Mouse (Mus musculus): ENCODE results near the gene Ndufa3.
"Not testable (repeated sequence)": the region's sequence is repeated elsewhere in the genome, so short reads cannot be mapped to it uniquely, and the experiment has no call there.

Ndufa3 gene

DNA sequence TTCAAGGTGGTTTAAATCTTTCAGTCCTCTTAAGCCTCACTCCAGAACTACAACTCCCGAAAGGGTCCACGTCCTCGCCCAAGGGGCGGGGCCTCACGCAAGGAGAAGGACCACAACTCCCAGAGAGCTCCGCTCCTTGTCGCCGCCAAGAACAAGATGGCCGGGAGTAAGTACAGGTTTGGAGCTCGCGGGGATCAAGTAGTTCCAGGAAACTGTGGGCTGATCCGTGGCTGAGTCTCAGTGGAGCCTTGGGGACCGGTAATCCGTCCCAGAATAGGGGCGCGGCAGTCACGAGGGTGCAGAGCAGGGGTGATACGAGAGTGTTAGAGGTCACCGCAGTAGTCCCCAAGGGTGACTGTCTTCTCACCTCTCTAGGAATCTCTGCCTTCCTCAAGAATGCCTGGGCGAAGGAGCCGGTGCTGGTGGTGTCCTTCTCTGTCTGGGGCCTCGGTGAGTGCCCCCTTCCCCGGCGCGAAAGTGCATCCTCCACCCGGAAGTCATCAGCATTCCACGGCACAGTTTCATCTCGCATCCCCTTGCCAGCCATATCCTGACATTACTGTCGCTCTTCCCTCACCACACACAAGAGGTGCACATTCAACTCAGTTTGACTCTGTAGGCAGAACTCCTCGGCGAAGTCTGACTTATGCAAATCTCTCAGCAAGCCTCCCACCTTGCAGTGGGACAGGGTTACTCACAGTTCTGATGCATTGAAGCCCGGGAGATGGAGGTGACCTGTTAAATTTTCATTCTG lies at the start of gene Ndufa3:
Ndufa3 (plus strand) TSS at position 132 of the 754 bp plus-strand sequence.
- CTCF ChIA-PET = no interaction called here

DNA sequence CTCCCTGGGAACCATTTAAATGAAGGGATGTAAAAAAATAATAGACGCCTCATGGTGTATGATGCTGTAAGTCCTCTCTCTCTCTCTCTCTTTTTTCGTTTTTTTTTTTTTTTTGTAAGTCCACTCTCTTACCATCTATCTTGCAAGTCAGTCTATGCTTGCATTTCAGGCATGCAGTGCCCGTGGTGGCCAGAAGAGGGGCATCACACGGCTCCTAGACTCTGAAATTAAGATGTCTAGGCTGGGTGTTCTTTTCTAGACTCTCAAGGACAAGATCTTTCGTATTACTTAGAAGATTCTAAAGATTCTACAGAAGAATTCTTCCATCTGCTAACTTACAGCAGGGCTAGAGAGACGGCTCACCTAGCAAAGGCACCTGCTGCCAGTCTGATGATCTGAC lies 47.4 kb upstream of the Ndufa3 start:
- CTCF ChIA-PET = no interaction called here

DNA sequence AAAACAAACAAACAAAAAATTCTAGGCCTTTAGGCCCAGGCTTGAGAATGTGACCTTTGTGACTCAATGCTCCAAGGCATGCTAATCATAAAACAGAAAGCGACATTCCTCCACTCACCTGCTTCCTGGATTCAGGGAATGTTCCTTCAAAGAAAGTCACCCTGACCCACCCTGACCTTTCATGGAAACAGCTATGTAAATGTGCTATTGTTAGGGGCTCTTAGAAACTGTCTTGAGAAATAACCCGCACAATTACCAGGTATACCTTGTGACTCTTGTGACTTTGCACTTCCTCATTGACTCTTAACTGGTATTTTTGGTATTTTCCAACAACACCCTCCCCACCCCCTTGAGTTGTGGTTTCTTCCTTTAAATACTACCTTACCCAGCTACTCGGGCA lies 46.6 kb upstream of the Ndufa3 start:
- CTCF ChIA-PET = not testable (repeated sequence)

DNA sequence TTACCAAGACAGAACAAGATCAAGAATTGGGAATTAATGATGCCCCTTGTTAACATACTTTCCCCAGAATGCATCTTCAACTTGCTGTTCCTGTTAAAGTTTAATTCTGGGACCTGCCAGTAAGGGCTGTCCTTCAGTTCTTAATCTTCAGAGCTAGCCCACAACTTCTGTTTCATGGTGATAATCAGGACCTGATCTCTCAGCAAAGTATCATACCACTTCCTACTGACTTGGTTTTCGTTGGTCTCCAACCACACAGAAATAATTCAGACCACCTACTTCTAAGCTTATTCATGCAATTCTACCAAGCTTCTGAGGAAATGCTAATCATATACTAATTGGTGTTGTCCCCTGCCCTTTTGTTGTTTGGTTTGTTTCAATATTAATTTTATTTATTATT lies 45.3 kb upstream of the Ndufa3 start:
- CTCF ChIA-PET = no interaction called here

DNA sequence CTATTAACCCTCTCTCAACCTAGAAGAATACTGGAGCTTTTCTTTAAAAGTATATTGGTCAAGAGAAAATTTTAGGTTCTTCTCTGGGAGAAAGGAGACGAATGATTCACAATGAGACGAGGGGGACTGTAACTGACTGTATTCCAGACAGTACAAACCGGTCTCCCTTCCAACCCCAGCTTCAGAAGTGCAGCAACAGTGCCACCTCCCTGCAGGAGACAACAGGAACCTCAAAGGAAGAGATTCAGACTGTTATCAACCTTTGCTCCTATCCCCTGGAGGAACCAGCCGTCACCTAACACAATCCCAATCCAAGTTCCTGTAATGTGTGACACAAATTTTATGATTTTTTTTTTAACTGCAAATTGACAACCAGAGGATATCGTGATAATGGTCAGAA lies 43.0 kb upstream of the Ndufa3 start:
- CTCF ChIA-PET = no interaction called here

DNA sequence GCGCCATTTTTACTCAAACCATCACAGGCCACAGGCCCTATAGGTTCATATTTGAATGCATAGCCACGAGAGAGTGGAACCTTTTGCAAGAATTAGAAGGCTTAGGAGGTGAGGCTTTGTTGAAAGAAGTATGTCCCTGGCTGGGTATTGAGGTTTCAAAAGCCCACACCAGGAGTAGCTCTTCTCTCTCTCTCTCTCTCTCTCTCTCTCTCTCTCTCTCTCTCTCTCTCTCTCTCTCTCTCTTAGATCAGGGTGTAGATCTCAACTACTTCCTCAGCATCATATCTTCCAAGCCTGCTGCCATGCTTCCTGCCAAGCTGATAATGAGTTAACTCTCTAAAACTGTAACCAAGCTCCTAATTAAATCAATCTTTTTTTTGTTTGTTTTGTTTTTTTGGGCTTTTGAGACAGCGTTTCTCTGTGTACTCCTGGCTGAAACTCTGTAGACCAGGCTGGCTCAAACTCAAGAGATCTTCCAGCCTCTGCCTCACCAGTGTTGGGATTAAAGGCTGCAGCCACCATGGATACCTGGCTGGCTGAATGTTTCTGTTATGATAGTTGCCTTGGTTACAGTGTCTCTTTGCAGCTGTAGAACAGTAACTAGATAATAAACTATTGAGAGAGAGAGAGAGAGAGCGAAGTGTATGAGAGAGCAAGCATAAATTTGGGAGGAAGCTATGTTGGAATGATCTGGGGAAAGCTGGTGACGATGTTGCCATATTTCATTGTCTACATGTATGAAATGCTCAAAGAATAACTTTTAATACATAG lies 40.6 kb upstream of the Ndufa3 start:
- CTCF ChIA-PET = no interaction called here

DNA sequence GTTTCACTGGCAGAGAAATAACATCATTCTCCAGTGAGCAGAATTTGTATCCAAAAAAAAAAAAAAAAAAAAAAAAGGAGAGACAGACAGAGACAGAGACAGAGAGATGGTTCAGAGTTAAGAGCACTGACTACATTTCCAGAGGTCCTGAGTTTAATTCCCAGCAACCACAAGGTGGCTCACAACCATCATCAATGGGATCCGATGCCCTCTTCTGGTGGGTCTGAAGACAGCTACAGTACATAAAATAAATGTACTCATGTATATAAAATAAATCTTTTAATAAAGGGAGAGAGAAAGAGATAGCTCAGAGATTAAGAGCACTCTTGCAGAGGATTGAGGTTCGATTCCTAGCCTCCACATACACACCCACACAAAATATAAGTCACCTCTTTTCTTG lies 39.0 kb upstream of the Ndufa3 start:
- CTCF ChIA-PET = interaction anchor here (0.6 kb wide), 1 partner anchor 795 kb away, joined by 3 read pairs; no protein-coding TSS in a partner anchor

DNA sequence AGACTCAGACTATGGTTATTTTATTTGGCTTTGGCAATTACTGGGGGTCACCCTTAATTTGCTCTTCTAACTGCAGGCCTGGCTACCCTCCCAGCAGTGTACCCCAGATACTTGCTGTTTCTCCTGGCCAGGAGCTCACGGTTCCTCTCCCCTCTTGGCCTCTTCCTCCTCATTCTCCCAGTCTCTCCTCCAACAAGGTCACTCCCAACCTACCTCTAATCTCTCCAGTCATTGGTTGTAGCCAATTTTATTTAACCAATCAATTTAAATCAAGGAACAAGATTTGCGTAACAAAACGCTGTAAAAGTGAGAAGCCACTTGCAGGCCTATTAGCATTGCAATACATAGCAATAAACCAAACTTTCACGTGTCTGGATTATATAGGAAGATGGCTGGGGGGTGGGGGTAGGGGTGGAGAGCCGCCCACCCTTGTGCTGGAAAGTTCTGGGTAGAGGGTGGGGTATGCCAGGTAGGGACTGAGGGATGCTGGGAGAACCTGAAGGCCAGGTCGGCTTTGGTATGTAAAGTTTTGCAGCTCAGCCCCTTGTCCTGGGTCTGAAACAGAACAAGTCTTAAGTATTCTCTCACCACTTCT lies 38.1 kb upstream of the Ndufa3 start:
- CTCF ChIA-PET = no interaction called here

DNA sequence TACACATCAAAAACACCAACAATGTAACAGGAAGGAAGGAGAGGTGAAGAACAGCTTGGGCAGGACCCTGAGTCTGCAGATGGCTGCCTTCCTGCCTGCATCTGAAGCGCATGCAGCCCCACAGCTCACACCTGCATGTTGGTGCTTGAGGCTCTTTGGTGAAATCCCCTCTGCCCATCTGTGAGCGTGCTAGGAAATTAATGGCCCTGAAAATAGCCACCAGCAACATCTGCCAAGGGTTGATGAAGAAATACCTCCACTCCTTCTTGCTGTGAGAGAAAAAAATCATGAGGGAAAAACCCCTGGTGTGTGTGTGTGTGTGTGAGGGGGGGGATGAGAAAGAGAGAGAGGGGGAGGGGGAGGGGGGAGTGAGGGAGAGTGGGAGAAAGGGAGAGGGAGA lies 37.1 kb upstream of the Ndufa3 start:
- CTCF ChIA-PET = no interaction called here

DNA sequence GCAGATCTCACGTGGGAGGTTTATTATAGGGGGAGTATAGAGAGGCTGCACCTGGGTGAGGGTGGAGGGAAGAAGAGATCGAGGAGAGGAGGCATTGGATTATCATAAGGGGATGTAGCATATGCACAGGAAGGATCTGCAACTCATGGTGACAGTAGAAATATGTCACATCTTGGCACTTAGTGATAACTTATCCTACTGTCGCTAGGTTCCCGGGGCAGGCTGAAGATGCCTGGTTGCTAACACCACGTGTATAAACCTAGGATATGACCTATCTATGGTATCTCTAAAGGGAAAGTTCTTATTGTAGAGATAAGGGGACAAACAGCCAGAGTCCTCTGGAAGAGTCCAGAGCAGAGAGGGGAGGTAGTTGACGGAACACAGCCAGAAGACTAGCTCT lies 31.4 kb upstream of the Ndufa3 start:
- CTCF ChIA-PET = interaction anchor here (0.6 kb wide), 1 partner anchor 30 kb away, joined by 10 read pairs; the partner anchor contains the start of gene Oscar

DNA sequence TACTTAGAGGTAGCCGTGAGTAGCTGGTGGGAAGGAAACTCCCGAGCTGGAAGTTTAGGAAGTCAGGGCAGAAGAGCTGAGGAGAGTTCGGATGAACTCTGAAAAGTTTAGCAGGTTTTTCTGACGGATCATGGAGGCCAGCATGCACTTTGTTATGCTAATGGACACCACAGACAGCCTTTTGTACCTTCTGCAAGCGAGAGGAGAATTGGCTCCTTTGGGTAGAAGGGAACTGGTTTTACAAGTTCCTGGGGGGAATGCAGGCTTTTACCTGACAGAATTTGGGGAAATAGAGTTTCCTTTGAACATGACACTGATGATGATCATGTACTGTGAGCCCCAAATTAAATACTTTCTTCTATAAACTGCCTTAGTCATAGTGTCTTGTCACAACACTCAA lies 30.9 kb upstream of the Ndufa3 start:
- CTCF ChIA-PET = interaction anchor here (0.6 kb wide), 1 partner anchor 285 kb away, joined by 3 read pairs; no protein-coding TSS in a partner anchor

DNA sequence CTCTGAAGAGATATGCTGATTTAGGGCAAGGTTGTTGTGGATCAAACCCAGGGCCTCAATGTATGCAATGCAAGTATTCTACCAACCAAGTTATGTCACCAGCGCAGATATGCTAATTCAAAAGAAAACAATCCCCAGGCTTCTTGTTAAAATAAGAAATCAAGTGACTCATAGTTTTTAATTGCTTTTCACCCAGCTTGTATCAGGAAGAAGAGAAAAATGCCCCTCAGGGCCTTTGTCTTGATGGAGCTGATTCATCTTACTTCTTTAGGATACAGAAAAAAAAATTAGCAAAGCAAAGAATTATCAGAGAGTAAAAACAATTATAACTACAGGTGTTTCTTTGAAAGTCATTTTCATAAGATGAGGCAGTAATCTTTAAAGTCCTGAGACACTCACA lies 29.9 kb upstream of the Ndufa3 start:
- CTCF ChIA-PET = no interaction called here

DNA sequence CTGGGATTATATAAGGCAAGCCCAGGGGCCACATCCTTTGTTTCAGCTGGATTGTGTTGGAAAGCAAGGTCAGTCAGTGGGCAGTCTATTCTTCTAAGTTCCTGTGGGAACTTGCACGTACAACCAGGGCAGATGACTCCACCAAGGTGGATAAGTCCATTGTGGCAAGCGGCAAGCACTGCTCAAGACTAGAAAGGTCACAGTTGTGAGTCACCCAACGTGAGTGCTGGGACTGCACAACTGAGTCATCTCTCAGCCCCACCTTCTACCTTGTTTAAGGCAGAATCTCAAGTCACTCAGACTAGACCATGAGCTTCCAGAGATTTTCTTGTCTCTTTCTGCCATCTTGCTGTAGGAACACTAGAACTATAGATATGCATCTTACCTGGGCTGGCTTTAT lies 26.6 kb upstream of the Ndufa3 start:
- CTCF ChIA-PET = no interaction called here

DNA sequence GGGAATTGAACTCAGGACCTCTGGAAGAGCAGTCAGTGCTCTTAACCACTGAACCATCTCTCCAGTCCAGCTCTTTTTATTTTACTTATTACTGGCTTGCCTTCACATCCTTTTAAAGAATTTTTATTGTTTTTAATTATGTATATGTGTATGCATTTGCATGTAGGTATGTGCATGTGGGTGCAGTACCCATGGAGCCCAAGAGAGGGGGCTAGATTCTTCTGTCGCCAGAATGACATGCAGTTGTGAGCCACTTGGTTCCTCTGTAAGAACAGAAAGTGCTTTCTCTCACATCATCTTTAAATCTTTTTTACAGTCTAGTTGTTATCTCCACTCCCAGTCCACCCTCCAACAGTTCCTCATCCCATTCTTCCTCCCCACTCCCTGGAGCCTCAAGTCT lies 25.6 kb upstream of the Ndufa3 start:
- CTCF ChIA-PET = no interaction called here

DNA sequence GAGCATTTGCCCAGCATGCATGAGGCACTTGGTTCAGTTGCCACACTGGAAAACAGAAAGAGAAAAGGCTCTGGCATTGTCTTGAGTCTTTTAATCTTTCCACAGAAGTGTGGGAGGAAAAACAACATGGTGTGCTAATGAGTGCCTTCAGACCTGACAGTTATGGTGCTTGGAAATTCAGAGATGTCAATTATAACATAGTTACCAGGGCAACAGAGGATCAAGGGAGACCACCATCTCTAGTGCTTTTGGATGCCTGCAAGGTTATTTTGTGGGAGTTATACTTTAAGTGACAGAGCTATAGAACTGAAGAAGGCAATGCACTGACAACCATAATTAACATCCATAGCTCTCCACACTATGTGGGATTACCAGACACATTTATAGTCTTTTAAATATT lies 23.3 kb upstream of the Ndufa3 start:
- CTCF ChIA-PET = no interaction called here

DNA sequence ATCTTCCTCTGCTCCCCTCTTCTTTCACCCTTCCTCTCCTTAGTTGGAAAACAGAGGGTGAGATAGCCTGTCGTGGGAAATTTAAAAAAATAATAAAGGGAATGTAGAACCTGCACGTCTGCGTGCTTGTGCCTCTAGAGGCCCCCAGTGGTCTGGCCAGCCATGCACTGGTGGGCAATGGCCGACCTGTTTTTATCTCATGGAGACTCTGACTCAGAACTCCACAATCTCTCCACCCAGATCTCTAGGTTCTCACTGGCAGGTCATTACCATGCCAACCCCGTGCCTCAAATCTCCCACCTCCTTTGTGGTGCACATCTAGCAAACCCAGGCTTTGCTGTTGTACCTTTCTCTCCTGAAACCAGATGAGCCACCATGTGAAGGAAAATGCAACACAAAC lies 22.5 kb upstream of the Ndufa3 start:
- CTCF ChIA-PET = interaction anchor here (0.7 kb wide), 1 partner anchor 228 kb away, joined by 5 read pairs; no protein-coding TSS in a partner anchor

DNA sequence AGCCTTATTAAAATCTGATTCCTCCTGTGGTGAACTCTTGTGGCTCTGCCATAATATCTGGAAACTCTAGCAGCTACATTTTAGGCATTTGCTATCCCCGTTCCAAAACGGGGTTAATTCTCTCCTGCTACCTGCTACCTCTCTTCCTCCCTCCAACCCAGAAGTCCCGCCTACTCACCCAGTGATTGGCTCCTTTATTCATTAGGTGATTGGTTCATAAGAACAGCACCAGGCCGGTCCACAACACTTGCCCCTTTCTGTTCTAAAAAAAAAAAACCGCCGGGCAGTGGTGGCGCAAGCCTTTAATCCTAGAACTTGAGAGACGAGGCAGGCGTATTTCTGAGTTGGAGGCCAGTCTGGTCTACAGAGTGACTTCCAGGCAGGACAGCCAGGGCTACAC lies 22.0 kb upstream of the Ndufa3 start:
- CTCF ChIA-PET = interaction anchor here (0.6 to 0.7 kb wide), 2 partner anchors 228 to 851 kb away, joined by 5 to 7 read pairs; partner anchors contain the start of gene Rdh13

DNA sequence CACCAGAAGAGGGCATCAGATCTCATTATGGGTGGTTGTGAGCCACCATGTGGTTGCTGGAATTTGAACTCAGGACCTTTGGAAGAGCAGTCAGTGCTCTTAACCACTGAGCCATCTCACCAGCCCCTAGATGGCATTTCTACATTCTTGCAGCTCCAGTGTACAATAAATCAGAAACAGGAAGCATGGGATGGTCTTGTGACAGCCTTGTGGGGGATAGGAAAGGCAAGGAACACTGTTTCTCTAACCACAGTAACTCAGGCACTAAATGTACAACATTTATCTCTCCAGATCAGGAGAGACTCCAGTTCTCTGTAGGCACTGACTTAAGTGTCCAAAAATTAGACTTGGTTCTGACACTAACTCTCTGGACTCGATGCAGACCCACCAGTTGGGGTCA lies 19.4 kb upstream of the Ndufa3 start:
- CTCF ChIA-PET = not testable (repeated sequence)

DNA sequence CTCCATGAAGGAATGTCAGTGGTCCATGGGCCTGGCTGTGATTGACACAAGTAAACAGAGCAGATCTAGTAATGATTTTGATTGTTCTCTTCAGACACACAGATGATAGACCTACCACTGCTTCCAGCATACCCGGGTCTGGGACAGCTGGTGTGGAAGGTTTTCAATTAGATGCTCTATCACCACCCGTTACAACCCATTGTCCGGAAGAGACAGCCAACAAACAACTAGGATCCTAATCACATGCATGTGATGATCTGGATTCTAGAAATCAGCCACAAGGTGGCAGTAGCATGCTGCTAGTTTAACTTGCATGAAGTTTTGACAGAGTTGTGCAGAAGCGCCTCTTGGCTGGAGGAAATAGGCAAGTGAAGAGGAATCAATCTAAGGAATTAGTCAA lies 16.1 kb upstream of the Ndufa3 start:
- CTCF ChIA-PET = no interaction called here

DNA sequence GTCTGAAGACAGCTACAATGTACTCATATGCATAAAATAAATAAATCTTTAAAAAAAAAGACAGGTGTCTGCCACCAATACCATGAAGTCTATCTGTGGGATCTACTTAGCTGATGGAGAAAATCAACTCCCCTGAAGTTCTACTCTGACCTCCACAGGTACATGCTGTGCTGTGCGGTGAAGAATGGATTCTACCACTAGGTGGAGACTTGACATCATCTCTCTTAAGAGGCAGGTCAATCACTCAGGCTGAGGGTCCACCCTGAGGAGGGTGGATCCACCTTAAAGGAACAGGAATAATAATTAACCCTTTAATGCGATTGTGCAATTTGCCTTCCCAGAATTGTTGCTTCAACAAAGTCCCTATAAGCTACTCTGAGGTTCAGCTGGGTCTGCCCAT lies 10.4 kb upstream of the Ndufa3 start:
- CTCF ChIA-PET = no interaction called here

DNA sequence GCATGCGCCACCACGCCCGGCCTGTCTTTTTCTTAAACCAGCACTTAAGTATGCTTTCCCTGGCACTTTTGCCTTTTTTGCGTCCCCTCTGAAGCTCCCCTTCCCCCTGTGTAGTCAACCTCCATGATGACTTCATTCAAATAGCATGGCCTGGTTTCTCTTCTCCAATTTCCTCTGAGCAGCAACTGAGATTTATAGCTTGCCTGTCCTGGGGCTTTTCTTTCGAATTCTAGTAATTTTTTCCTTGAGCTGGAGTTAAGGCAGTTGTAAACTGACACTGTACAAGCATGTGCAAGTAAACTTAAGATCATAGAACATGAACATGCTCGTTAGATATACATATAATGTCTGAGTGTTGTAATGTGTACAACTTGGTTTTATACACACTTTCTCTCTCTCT lies 9.8 kb upstream of the Ndufa3 start:
- CTCF ChIA-PET = no interaction called here

DNA sequence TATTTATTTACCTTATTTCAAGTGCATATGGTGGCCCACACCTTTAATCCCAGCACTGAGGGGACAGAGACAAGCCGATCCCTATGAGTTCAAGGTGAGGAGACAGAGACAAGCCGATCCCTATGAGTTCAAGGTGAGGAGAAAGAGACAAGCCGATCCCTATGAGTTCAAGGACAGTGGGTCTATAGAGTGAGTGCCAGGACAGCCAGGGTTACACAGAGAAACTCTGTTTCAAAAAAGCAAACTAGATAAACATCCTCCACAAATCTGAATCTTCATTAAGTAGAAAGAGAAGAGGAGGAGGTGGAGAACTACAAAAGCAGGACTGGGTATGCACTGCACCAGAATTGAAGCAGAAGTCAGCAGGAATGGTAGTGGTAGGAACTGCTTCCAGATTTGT lies 8.5 kb upstream of the Ndufa3 start:
- CTCF ChIA-PET = no interaction called here

DNA sequence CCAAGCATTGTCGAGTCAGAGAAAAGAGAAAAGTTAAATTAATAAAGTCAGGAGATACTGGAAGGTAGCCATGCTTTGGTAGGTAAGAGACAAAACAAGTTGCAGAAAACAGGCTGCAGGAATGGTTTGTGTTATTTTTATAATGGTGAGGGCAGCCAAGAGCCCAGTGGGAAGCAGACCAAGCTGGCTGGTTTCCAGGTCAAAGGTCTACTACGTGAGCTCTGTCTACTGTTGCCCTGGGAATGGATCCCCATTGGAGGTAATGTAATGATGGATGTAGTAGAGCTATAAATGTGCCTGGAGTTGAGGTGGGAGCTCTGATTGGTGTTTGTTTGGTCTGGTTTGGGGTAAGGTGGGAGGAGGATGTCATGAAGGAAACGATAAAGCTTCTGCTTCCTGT lies 8.1 kb upstream of the Ndufa3 start:
- CTCF ChIA-PET = no interaction called here

Measured in spleen, embryonic (tissue).